Mouse (Mus musculus): ENCODE measurements around the gene Gapdhs. TPM values are rescaled to one million over a fixed set of nuclear protein-coding genes. Genes with fewer than 3 reads are reported as not detected.

The Gapdhs gene
- total and polyA plus RNA-seq, 3 experiments = 0.49 TPM; not detected in 2

DNA sequence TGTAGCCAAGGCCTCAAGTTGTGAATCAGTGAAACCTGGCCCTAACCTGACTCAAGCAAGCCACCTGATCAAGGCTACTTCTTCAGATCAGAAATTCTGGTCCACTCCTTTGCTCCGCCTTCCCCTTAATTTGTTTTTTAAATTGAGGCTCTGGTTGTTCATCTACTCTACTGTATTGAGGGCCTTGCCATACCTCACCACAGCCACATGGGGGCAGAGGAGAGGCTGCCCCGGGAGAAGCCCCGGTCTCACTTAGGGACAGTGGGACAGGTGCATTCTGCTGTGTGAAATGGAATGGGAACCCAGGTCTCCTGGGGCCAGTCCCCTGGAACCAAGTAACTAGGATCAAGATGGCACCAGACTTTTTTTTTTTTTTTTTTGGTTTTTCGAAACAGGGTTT lies 38.3 kb upstream of the Gapdhs start (continued):
- TF ChIP-seq MXI1 (IDR thresholded peaks at IDR 0.05; ENCODE audit: low read depth, low read length) = no peak
- no peak for TF ChIP-seq RCOR1 (IDR thresholded peaks at IDR 0.05; ENCODE audit: low read depth, low read length)
- TF ChIP-seq GATA1 (IDR thresholded peaks at IDR 0.05; ENCODE audit: low read depth, low read length) = no peak
- TF ChIP-seq MAX (IDR thresholded peaks at IDR 0.05; ENCODE audit: low read length) = no peak
- no peak for TF ChIP-seq E2F4 (IDR thresholded peaks at IDR 0.05; ENCODE audit: borderline replicate concordance, low read depth, low read length)
- TF ChIP-seq GABPA (IDR thresholded peaks at IDR 0.05; ENCODE audit: low read depth, low read length) = no peak

DNA sequence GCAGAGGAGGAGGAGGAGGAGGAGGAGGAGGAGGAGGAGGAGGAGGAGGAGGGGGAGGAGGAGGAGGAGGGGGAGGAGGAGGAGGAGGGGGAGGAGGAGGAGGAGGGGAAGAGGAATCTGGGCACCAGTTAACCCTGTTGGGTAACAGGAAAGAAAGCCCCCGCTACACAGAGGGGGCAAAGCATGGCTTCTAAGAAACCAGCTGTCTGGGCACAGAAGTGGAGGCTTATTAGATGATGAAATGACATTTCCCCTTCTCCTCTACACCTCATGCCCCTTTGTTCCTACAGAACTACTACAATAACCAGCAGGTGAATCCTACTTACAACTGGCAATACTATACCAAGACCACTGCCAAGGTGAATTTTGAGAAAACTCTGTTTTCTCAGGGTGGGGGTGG lies 34.4 kb upstream of the Gapdhs start:
- no peak for DNase-seq (ENCODE audit: low read depth, low spot score)
- Histone ChIP-seq H3K36me3 (ENCODE audit: control insufficient read depth in 1 of 2, insufficient read depth in 2 of 2, low read length in 2 of 2) (no peaks in the 10 kb centered on the region), H3K79me2 (ENCODE audit: control insufficient read depth, insufficient read depth, low read length, poor library complexity) (no peaks in the 10 kb centered on the region), H3K27ac (ENCODE audit: control insufficient read depth, low read depth, low read length) (no peak overlapping the region), H3K4me1 (ENCODE audit: control insufficient read depth in 1 of 2, insufficient read depth in 2 of 2, low read length in 2 of 2) (peaks cover 0 to 5% of the 10 kb centered on the region in 2 experiments; a peak in 1 of 4 replicates), H3K9ac (ENCODE audit: control insufficient read depth, low read depth, low read length, poor library complexity, severe bottlenecking) (no peak overlapping the region), H3K27me3 (ENCODE audit: control insufficient read depth in 1 of 2, insufficient read depth in 2 of 2, low read length in 2 of 2) (no peaks in the 10 kb centered on the region), H3K9me3 (replicated peaks; ENCODE audit: insufficient read depth, low read length) (no peaks in the 10 kb centered on the region), H3K4me3 (ENCODE audit: control insufficient read depth in 1 of 2, insufficient read depth in 1 of 2, low read depth in 2 of 2, low read length in 2 of 2) (no peak overlapping the region)
- no peak for TF ChIP-seq ZKSCAN1 (IDR thresholded peaks at IDR 0.05; ENCODE audit: low read depth, low read length)
- no peak for TF ChIP-seq TCF12 (IDR thresholded peaks at IDR 0.05; ENCODE audit: low read depth, low read length)

DNA sequence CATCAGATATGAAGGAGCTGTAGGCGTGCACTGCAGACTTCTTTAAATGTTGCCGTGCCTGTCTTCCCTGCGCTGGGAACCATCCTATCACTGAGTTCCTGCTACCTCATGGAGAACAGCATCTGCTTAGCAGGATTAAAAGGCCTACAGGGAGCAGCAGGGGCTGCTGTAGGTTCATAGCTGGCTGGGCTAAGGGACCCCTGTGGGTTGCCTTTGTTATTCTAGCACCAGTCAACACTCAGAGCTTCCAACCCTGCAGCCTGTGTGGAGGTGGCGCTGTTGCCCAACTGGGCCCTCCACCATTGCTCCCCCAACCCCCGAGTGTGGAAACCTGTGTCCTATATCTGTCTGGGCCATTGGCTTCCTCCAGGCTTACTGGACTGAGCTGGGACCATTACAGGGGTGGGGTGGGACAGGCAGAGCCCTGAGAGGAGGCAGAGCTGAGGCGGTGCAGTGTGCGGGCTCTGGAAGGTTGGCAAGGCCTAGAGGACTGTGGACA lies 33.6 kb upstream of the Gapdhs start:
- no peak overlapping the region for H3K4me3 ChIP-seq (ENCODE audit: control insufficient read depth in 1 of 2, insufficient read depth in 1 of 2, low read depth in 2 of 2, low read length in 2 of 2)
- no peaks in the 10 kb centered on the region for H3K79me2 ChIP-seq (ENCODE audit: control insufficient read depth, insufficient read depth, low read length, poor library complexity)
- no peaks in the 10 kb centered on the region for H3K27me3 ChIP-seq (ENCODE audit: control insufficient read depth in 1 of 2, insufficient read depth in 2 of 2, low read length in 2 of 2)
- no peak overlapping the region for H3K27ac ChIP-seq (ENCODE audit: control insufficient read depth, low read depth, low read length)
- DNase-seq (ENCODE audit: low read depth, low spot score) = no peak
- H3K36me3 ChIP-seq (ENCODE audit: control insufficient read depth in 1 of 2, insufficient read depth in 2 of 2, low read length in 2 of 2) = no peaks in the 10 kb centered on the region
- no peak overlapping the region for H3K9ac ChIP-seq (ENCODE audit: control insufficient read depth, low read depth, low read length, poor library complexity, severe bottlenecking)
- H3K4me1 ChIP-seq (ENCODE audit: control insufficient read depth in 1 of 2, insufficient read depth in 2 of 2, low read length in 2 of 2) = peaks cover 0 to 5% of the 10 kb centered on the region in 2 experiments; a peak in 1 of 4 replicates
- TF ChIP-seq SIN3A (IDR thresholded peaks at IDR 0.05; ENCODE audit: low read length) = no peak
- TF ChIP-seq GABPA (IDR thresholded peaks at IDR 0.05; ENCODE audit: low read depth, low read length) = no peak
- TF ChIP-seq CHD1 (IDR thresholded peaks at IDR 0.05; ENCODE audit: low read depth, low read length) = no peak
- no peak for TF ChIP-seq MAFK (IDR thresholded peaks at IDR 0.05; ENCODE audit: borderline replicate concordance, low read depth, low read length)
- no peak for TF ChIP-seq POLR2AphosphoS2 (IDR thresholded peaks at IDR 0.05; ENCODE audit: low read length)
- H3K9me3 ChIP-seq (replicated peaks; ENCODE audit: insufficient read depth, low read length) = no peaks in the 10 kb centered on the region

DNA sequence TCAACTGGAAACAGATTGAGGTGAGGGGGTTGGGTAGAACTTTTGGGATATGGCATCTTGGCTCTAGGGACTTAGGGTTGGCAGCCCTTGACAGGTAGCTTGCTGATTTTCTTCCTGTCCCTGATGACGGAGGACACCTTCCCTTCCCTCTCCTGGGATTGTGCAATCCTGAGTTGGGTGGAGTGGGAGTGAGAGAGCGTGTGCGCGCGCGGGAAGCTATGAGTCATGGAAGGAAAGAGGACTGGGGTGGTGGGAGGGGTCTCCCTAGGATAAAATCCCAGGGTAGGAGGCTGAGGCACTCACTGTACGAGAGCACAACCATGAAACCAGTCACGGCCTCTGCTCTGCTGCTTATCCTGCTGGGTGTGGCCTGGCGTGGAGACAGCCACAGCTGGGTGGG lies 32.6 kb upstream of the Gapdhs start:
- Histone ChIP-seq H3K27me3 (ENCODE audit: control insufficient read depth in 1 of 2, insufficient read depth in 2 of 2, low read length in 2 of 2) (no peaks in the 10 kb centered on the region), H3K9me3 (replicated peaks; ENCODE audit: insufficient read depth, low read length) (no peaks in the 10 kb centered on the region), H3K36me3 (ENCODE audit: control insufficient read depth in 1 of 2, insufficient read depth in 2 of 2, low read length in 2 of 2) (no peaks in the 10 kb centered on the region), H3K4me3 (ENCODE audit: control insufficient read depth in 1 of 2, insufficient read depth in 1 of 2, low read depth in 2 of 2, low read length in 2 of 2) (no peak overlapping the region), H3K9ac (ENCODE audit: control insufficient read depth, low read depth, low read length, poor library complexity, severe bottlenecking) (no peak overlapping the region), H3K79me2 (ENCODE audit: control insufficient read depth, insufficient read depth, low read length, poor library complexity) (no peaks in the 10 kb centered on the region), H3K27ac (ENCODE audit: control insufficient read depth, low read depth, low read length) (no peak overlapping the region), H3K4me1 (ENCODE audit: control insufficient read depth in 1 of 2, insufficient read depth in 2 of 2, low read length in 2 of 2) (no peaks in the 10 kb centered on the region)
- no peak for DNase-seq (ENCODE audit: low read depth, low spot score)
- no peak for TF ChIP-seq MAFK (IDR thresholded peaks at IDR 0.05; ENCODE audit: borderline replicate concordance, low read depth, low read length)
- TF ChIP-seq MAX (IDR thresholded peaks at IDR 0.05; ENCODE audit: low read length) = no peak
- no peak for TF ChIP-seq TBP (IDR thresholded peaks at IDR 0.05; ENCODE audit: low read depth, low read length)
- no peak for TF ChIP-seq HCFC1 (IDR thresholded peaks at IDR 0.05; ENCODE audit: low read depth, low read length)
- TF ChIP-seq CHD1 (IDR thresholded peaks at IDR 0.05; ENCODE audit: low read depth, low read length) = no peak
- TF ChIP-seq KAT2A (conservative IDR thresholded peaks at IDR 0.05; ENCODE audit: low read depth, low read length) = no peak
- no peak for TF ChIP-seq CTCF (IDR thresholded peaks at IDR 0.05 in 2 of 3, conservative IDR thresholded peaks at IDR 0.05 in 1 of 3; ENCODE audit: control insufficient read depth in 1 of 3, insufficient read depth in 1 of 3, low read depth in 2 of 3, low read length in 3 of 3, poor library complexity in 1 of 3, severe bottlenecking in 1 of 3)
- TF ChIP-seq POLR2AphosphoS2 (IDR thresholded peaks at IDR 0.05; ENCODE audit: low read length) = no peak
- TF ChIP-seq POLR2A (IDR thresholded peaks at IDR 0.05; ENCODE audit: control insufficient read depth in 1 of 2, insufficient read depth in 1 of 2, low read depth in 1 of 2, low read length in 2 of 2, poor library complexity in 1 of 2) = no peak
- no peak for TF ChIP-seq ZKSCAN1 (IDR thresholded peaks at IDR 0.05; ENCODE audit: low read depth, low read length)
- no peak for TF ChIP-seq SMC3 (IDR thresholded peaks at IDR 0.05; ENCODE audit: low read depth, low read length)

Measured in MEL (cell line).